Mouse (Mus musculus) thymus, postnatal 14 days (tissue): ENCODE measurements around the gene Suz12.
A peak's percentile ranks its signal among the peaks of the same experiment; 100 is the strongest.
"Not testable (repeated sequence)": the region's sequence is repeated elsewhere in the genome, so short reads cannot be mapped to it uniquely, and the experiment has no call there.

Experiments
- DNase-seq: peaks from one replicate; pipeline ENCODE4 v3.0.0; 2021

The Suz12 gene

GRCm38 (mm10) chr11:79992592-79993355, at the start of gene Suz12:
TSS of gene Suz12 (plus strand) at chr11:79993106.
- peak; percentile 96 for DNase-seq

- DNase-seq: no peak
Observed at GRCm38 (mm10) chr11:79943136-79943535, 49.8 kb upstream of the Suz12 start.

- DNase-seq: no peak
Observed at GRCm38 (mm10) chr11:79943601-79944000, 49.3 kb upstream of the Suz12 start.

- DNase-seq: no peak
Observed at GRCm38 (mm10) chr11:79947265-79947664, 45.6 kb upstream of the Suz12 start.

- peak; percentile 24 for DNase-seq
Observed at GRCm38 (mm10) chr11:79961346-79962124, 31.4 kb upstream of the Suz12 start.

- DNase-seq: peak; percentile 99
Observed at GRCm38 (mm10) chr11:79962125-79962876, 30.6 kb upstream of the Suz12 start, which contains the start of gene Utp6. TSS of gene Utp6 (minus strand) at chr11:79962390.

- no peak for DNase-seq
Observed at GRCm38 (mm10) chr11:79962877-79963183, 30.1 kb upstream of the Suz12 start.

GRCm38 (mm10) chr11:79963212-79963974, 29.5 kb upstream of the Suz12 start:
- no peak for DNase-seq

- DNase-seq: no peak
Observed at GRCm38 (mm10) chr11:79965896-79966295, 27.0 kb upstream of the Suz12 start.

- DNase-seq: no peak
Observed at GRCm38 (mm10) chr11:79967752-79968151, 25.2 kb upstream of the Suz12 start.

GRCm38 (mm10) chr11:79973133-79973532, 19.8 kb upstream of the Suz12 start:
- no peak for DNase-seq

- peak; percentile 37 for DNase-seq
Observed at GRCm38 (mm10) chr11:79973626-79974476, 19.1 kb upstream of the Suz12 start.

- DNase-seq: no peak
Observed at GRCm38 (mm10) chr11:79975377-79975776, 17.5 kb upstream of the Suz12 start.

- no peak for DNase-seq
Observed at GRCm38 (mm10) chr11:79976222-79976621, 16.7 kb upstream of the Suz12 start.

GRCm38 (mm10) chr11:79976645-79977044, 16.3 kb upstream of the Suz12 start:
- not testable (repeated sequence) for DNase-seq

GRCm38 (mm10) chr11:79977061-79977460, 15.8 kb upstream of the Suz12 start:
- not testable (repeated sequence) for DNase-seq

- not testable (repeated sequence) for DNase-seq
Observed at GRCm38 (mm10) chr11:79977747-79978146, 15.2 kb upstream of the Suz12 start.

- no peak for DNase-seq
Observed at GRCm38 (mm10) chr11:79986886-79987285, 6.0 kb upstream of the Suz12 start.

GRCm38 (mm10) chr11:79987896-79988295, 5.0 kb upstream of the Suz12 start:
- no peak for DNase-seq

- no peak for DNase-seq
Observed at GRCm38 (mm10) chr11:79990120-79990519, 2.8 kb upstream of the Suz12 start.

GRCm38 (mm10) chr11:79991600-79991999, 1.3 kb upstream of the Suz12 start:
- DNase-seq: no peak
